Mouse (Mus musculus) erythroblast, embryonic 14.5 days (primary cell): ENCODE measurements around the gene Ptgis. TPM values are rescaled to one million over a fixed set of nuclear protein-coding genes. Genes with fewer than 3 reads are reported as not detected.
A peak's percentile ranks its signal among the peaks of the same experiment; 100 is the strongest.

ENCODE experiments used
- H3K27me3 ChIP-seq: 2 replicates; pipeline ENCODE4 v1.6.1; 2012; ENCODE audit warnings: inconsistent platforms; ENCODE audit not compliant: control insufficient read depth
- H3K36me3 ChIP-seq: 2 replicates; pipeline ENCODE4 v1.6.1; 2012; ENCODE audit warnings: mild to moderate bottlenecking, inconsistent platforms; ENCODE audit not compliant: control insufficient read depth
- H3K4me1 ChIP-seq: 2 replicates; pipeline ENCODE4 v1.6.1; 2012; ENCODE audit warnings: inconsistent platforms; ENCODE audit not compliant: control insufficient read depth
- H3K4me3 ChIP-seq: replicated peaks from 2 replicates; pipeline ENCODE3; 2012; ENCODE audit warnings: moderate library complexity, mild to moderate bottlenecking, inconsistent platforms
- H3K9me3 ChIP-seq: 2 replicates; pipeline ENCODE4 v1.6.1; 2012; ENCODE audit warnings: low read length, inconsistent platforms, mixed read lengths; ENCODE audit not compliant: control insufficient read depth
- GATA1 ChIP-seq: IDR thresholded peaks from 2 replicates; pipeline ENCODE4 v1.6.1; 2012; ENCODE audit warnings: low read length, inconsistent platforms, mixed read lengths
- TAL1 ChIP-seq: IDR thresholded peaks from 3 replicates; pipeline ENCODE4 v1.6.1; 2012; ENCODE audit warnings: low read length, inconsistent platforms, mixed read lengths
- polyA plus RNA-seq: library from polyadenylated mRNA; stranded (reverse); fragments of >175 nt; gene quantifications from 2 replicates; pipeline ENCODE4 v1.2.3, GENCODE M21; 2012

Ptgis gene
- polyA plus RNA-seq, 1 experiment = not detected

DNA sequence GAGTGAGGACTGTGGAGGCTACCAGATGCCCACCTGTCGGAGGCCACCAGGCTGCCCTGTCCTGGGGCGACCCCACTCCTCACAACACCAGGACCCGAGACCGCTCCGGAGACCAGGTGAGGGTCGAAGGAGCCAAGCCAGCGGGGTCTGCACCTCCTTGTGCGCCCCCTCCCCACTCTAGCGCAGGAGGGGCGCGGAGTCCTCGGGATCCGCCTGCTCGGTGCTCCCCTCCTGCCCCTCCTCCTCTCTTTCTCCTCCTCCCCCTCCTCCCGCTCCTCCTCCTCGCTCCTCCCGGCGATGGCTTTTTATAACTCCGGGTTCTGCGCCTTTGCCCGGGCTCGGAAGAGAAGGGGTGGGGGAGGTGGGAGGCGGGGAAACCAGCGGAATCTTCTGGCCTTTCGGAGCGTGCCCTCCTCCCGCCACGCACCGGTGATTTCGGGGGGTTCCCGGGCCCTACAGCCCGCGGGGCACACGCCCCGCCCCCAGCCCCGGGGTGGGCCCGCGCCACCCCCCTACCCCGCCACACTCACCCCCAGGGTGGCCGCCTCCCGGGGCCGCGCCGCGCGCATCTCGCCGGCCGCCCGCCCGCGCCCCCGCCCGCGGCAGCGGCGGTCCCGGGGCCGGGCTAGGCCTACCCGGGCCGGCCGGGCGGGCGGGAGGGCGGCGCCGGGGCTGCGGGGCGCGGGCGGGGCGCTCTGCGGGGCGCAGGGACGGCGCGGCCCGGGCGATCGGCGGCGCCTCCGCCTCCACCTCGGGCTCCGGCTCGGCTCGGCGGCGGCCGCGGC lies 50.9 kb downstream of the Ptgis start:
- H3K9me3 ChIP-seq = peaks cover 15% of the 10 kb centered on the region
- no peak overlapping the region for H3K4me3 ChIP-seq
- peaks cover 66% of the 10 kb centered on the region for H3K27me3 ChIP-seq
- no peaks in the 10 kb centered on the region for H3K36me3 ChIP-seq
- TF ChIP-seq TAL1 = no peak
- TF ChIP-seq GATA1 = no peak
- H3K4me1 ChIP-seq = peaks cover 5% of the 10 kb centered on the region

DNA sequence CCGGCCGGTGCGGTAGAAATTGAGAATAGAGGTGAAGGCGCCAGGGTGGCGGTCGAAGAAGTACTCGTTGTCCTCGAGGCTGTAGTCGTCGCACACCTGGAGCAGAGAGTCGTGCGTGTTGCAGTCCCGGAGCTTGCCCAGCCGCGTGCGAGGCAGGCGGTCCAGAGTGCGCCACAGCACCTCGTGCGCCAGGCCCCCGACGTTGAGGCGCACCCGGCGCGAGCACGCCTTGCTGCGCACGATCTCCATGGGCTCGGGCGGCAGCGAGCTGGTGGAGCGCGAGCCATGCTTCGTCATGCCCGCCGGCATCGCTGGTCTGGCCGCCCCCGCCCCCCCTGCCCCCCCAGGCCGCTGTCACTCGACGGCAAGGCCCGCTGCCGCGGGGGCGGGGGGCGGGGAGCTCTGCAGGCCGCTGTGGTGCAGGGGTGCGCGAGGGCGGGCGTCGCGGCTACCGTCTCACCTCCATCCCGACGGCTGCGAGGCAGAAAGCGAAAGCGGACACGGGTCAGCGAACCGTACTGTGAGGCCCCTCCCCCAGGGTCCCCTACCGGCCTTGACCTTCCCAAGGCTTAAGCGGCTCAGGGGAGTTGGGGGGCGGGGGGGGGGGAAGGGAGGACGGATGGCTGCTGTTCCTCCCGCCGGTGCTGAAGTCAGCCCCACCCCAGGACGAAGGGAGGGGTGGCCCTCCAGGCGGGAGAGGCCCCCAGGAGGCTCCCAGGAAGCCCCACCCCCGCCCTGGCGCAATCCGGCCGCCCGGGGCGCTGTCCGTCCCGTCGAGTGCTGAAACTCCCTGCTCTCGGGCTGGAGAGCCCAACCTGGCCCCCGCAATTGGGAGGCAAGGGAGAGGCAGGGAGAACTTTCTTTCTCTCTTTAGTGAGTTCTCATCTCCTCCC lies 51.8 kb downstream of the Ptgis start:
- Histone ChIP-seq H3K9me3 (peaks cover 7% of the 10 kb centered on the region), H3K27me3 (peaks cover 66% of the 10 kb centered on the region)
- TF ChIP-seq TAL1 = no peak

DNA sequence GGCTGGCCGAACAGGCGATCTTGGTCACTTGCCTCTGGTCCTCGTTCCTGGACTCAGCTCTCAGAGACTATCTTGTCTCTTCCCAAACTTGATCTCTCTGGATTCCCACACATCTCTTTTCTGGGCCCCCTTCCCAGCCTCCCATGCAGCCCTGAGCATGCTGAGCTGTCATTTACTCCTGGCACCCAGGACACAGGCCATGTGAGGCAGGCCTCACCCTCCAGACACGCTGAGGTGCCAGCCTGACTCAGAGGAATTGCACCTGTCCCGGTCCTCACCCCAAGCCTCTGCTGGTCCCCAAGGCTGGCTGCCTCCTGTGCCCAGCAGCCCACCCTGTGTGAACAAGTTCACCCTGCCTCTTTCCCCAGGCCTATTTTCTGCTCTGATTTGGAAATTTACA lies 53.3 kb downstream of the Ptgis start:
- Histone ChIP-seq H3K9me3 (peaks cover 7% of the 10 kb centered on the region), H3K4me3 (no peak overlapping the region), H3K27me3 (peaks cover 66% of the 10 kb centered on the region)

More for the DNA sequence above, 51.8 kb downstream of the Ptgis start:
- H3K36me3 ChIP-seq = no peaks in the 10 kb centered on the region
- H3K4me1 ChIP-seq = peaks cover 5% of the 10 kb centered on the region
- H3K4me3 ChIP-seq = peak overlapping the region; percentile 44

DNA sequence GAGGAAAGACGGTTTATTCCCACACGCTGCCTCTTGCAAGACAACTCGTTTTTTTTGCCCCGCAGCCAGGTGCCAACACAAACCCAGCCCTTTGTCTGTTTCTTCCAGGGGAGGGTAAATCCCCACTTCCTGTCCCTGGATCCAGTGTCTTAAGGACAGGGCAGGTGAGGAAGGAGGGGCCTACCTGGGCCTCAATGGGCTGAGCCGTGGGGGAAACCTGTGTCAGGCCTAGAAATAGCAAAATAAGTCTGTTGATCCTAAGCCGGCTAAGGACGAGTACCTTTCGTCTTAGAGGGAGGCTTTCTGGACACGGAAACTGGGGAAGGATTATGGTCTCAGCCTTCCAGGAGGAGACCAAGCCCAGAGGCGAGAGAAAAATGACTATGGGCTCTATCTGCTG lies 53.9 kb downstream of the Ptgis start:
- Histone ChIP-seq H3K36me3 (no peaks in the 10 kb centered on the region), H3K4me3 (no peak overlapping the region), H3K9me3 (peaks cover 7% of the 10 kb centered on the region), H3K27me3 (peaks cover 62% of the 10 kb centered on the region), H3K4me1 (peaks cover 5% of the 10 kb centered on the region)
- TF ChIP-seq GATA1 (no peak), TAL1 (no peak)

More for the DNA sequence above, 53.3 kb downstream of the Ptgis start:
- TF ChIP-seq TAL1 (no peak), GATA1 (no peak)
- H3K36me3 ChIP-seq = no peaks in the 10 kb centered on the region
- H3K4me1 ChIP-seq = peaks cover 5% of the 10 kb centered on the region

DNA sequence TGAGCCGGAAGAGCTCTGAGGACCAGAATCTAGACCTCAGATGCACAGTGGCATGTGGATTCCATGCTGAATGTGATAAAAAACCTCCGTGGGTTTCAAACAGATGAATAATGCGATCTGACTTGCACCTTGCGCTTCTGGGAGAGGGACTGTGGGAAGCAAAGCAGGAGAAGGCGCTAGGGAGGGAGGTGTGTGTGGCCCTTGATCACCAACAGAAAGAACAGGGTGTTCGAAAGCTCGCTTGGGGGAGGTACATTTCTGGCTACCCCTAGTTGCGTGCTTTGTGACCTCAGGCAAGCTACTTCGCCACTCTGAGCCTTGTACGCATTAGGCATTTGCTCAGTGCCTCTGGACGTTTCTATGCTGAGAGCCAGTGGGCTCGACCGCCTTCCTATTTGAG lies 54.4 kb downstream of the Ptgis start:
- H3K36me3 ChIP-seq = no peaks in the 10 kb centered on the region
- H3K9me3 ChIP-seq = peaks cover 7% of the 10 kb centered on the region
- H3K4me1 ChIP-seq = peaks cover 5% of the 10 kb centered on the region
- H3K27me3 ChIP-seq = peaks cover 57% of the 10 kb centered on the region
- TF ChIP-seq TAL1 (no peak), GATA1 (no peak)
- no peak overlapping the region for H3K4me3 ChIP-seq

DNA sequence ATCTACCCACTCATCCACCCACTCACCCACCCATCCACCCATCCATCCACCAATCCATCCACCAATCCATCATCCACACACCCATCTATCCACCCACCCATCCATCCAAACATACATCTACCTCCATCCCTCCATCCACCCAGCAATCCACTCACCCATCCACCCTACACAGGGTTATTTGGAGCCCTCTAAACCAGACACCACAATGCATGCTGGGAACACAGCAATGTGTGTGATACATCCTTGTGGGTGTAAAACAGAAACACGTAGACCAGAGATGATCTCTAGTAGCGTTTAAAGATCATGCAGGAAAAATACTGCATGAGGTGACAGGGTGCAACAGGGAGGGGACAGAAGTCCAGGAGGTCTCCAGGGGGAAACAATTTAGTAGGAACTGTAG lies 55.0 kb downstream of the Ptgis start:
- Histone ChIP-seq H3K27me3 (peaks cover 51% of the 10 kb centered on the region), H3K36me3 (no peaks in the 10 kb centered on the region), H3K9me3 (peaks cover 7% of the 10 kb centered on the region), H3K4me3 (no peak overlapping the region), H3K4me1 (peaks cover 5% of the 10 kb centered on the region)
- no peak for TF ChIP-seq TAL1
- TF ChIP-seq GATA1 = no peak

DNA sequence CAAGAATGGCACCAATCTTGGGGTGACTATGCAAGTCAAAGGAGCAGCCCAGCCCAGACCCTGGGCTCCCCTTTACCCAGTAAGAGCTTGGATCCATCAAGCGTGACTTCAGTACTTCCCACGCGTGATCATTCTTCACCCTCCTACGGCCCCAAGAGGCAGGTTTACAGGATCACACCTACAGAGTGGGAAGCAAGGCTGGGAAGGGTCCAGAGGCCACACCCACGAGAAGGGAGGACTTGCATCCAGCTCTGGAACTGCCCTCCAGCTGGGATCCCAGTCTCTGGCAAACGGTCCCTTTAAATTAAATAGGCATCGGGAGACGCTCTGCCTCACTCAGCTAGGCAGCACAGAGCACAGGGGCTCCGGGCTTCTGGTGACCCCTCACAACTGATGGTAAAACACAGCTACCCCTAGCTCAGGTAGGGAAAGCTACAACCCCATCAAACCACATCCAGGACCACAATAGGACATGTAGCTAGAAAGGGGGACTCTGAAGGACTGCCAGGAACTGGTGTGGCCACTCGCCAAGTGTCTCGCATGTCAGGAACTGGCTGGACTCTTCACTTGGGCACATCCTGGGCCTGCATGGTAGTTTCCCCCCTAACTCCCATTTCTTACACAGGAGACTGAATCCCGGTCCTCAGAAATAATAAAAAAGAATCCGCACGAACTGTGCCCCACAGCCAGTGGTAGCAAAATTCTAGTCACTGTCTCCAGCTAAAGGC lies 58.6 kb downstream of the Ptgis start:
- no peak overlapping the region for H3K4me3 ChIP-seq
- no peaks in the 10 kb centered on the region; the same call in 1 of the 2 replicates for H3K9me3 ChIP-seq
- peaks cover 15% of the 10 kb centered on the region for H3K27me3 ChIP-seq
- no peaks in the 10 kb centered on the region for H3K36me3 ChIP-seq
- no peak for TF ChIP-seq TAL1
- no peak for TF ChIP-seq GATA1
- H3K4me1 ChIP-seq = no peaks in the 10 kb centered on the region

DNA sequence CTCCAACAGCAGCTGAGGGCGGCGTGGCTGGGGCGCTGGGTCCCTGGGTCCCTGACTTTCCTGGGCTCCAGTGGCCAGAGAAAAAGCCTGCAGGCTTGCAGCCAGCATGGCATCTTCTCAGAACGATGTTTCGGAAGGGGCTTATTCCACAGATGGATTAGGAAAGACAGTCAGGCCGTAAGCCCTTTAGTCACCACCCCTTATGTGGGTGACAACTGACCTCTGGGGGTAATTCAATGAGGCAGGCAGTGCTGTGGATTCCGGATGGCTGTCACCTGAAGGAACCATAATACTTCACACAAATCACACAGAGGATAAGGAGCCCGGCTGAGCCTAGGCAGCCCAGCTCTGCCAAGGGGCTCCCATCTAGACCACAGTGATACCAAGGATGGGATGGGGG lies 59.3 kb downstream of the Ptgis start:
- H3K9me3 ChIP-seq = no peaks in the 10 kb centered on the region; the same call in 1 of the 2 replicates
- TF ChIP-seq TAL1 (no peak), GATA1 (no peak)
- H3K36me3 ChIP-seq = no peaks in the 10 kb centered on the region
- no peaks in the 10 kb centered on the region for H3K4me1 ChIP-seq
- H3K4me3 ChIP-seq = no peak overlapping the region
- H3K27me3 ChIP-seq = peaks cover 10% of the 10 kb centered on the region

DNA sequence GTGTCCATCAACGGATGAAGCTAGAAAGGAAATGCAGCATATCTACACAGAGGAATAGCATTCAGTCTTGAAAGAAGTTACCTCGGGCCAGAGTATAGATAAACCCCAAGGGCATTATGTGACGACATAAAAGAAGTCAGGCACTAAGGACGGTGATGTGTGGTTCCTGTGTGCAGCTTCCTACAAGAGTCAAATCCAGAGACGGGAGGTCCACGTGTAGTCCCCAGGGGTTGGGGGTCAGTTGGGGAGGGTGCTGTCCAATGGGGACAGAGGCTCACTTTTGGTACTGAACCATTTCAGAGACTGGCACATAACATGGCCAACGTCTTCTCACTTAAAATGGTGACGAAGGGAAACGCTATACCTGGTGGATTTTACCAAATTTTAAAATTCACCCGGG lies 61.1 kb downstream of the Ptgis start:
- no peaks in the 10 kb centered on the region for H3K27me3 ChIP-seq
- H3K9me3 ChIP-seq = no peaks in the 10 kb centered on the region; the same call in 1 of the 2 replicates
- H3K4me3 ChIP-seq = no peak overlapping the region
- TF ChIP-seq GATA1 (no peak), TAL1 (no peak)
- no peaks in the 10 kb centered on the region for H3K4me1 ChIP-seq
- H3K36me3 ChIP-seq = no peaks in the 10 kb centered on the region
